Mouse (Mus musculus) mature B cell (primary cell): ENCODE data around the gene Fbxl3.

ENCODE experiments used
- in situ Hi-C: fragments of 300-500 bp; cut with MboI; formaldehyde crosslinking; loops from 2 replicates; pipeline ENCODE4 v1.14.3; 2019

Fbxl3 gene

DNA sequence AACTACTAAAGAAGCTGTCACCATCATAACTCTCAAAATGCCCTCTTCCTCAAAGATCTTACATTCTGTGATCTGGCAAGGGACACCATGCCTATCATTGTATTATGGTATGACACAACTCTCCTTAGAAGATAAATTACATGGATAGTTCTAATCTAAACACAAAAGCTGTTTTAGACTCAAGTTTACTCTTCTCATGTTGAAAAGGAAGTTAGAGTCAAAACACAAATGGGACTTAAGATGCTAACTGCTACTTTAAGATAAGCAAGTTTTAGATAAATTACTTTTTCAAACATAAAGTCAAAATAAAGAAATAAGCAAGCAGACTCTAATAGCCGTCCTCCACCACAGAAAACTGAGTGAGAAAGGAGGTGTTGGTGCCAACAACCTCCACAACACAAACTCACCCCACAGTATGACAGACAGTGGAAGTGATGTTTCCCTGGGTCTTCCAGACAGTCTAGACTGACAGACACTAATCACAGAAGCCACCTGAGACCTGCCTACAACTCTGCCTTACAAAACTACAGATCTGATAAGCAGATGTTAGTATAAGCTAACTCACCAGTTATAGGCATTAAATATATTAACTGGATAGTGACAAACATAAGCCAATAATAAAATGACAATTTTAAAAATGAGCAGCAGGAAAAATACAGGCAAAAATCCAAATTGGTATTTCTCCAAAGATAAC is 13.4 kb downstream of the Fbxl3 start:
- in situ Hi-C loops = no loop called here

DNA sequence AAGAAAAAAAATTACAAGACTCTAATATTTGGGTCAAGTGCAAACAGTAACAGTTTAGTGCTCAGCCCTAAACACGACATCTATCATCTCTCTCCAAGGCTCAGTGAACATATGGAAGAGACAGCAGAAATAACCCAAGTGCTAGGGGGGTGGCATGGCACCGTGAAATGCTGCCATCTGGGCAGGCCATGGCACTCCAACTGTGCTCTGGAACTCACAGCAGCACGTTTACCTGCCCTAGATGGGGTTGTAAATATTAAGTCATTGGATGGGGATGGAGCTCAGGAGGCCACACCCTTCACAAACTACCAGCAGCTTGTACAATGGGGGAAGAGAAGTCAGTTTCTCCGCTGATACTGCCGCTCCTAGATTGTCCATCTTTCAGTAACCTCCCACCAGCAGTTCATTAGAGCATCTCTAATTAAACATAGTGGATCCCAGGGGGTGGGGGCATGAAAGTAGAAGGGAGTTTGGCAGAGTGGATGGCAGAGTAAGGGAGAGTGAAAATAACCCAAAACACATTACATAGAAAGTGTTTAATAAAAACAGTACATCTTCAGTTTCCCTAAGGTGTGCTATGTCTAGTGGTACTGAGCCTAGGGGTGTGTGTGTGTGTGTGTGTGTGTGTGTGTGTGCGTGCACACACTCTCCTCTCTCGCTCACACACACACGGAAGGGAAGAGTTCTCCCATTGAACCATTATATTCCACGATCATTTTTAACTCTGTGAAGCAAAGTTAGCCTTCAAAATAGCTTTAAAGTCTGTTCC is 20.0 kb downstream of the Fbxl3 start:
- in situ Hi-C loops = no loop called here

DNA sequence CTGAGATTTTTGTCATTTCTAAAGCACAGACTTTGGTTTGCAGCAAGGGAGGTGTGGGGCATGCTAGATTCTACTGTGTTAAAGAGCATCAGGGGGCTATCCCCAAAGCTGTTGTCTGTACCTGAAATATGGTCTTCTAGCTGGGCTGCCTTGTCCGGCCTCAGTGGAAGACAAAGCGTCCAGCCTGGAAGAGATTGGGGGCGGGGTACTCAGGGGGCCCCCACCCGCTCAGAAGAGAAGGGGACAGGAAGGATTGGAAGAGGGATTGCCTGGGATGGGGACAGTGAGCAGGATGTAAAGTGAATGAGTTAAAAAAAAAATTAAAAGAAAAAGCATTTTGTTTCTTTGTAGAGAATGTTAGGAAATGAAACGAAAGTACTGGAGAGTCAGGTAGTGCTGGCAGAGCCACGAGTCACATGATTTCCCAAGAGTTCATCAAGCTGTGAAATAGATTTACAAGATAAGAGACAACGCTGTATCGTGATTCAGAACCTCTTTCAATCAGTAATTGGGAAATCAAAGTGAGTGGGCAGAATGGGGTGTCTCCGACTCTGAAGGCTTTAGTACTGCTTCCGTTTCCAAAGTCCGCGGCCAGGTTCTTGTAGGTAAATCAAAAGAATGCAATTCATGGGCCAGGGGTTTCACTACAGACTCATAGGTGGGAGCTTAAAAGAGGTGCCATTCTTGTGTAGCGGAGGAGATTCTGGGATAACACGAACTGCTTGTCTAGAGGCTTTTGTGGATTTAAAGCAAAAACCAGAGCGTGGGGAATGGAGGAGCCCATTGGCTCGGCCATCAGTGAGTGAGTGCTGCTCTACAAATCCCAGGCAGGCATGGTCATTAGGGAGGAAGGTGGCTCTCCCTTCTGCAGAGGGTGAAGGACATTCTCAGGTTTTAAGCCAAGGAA is 21.1 kb downstream of the Fbxl3 start:
- in situ Hi-C loops = no loop called here

DNA sequence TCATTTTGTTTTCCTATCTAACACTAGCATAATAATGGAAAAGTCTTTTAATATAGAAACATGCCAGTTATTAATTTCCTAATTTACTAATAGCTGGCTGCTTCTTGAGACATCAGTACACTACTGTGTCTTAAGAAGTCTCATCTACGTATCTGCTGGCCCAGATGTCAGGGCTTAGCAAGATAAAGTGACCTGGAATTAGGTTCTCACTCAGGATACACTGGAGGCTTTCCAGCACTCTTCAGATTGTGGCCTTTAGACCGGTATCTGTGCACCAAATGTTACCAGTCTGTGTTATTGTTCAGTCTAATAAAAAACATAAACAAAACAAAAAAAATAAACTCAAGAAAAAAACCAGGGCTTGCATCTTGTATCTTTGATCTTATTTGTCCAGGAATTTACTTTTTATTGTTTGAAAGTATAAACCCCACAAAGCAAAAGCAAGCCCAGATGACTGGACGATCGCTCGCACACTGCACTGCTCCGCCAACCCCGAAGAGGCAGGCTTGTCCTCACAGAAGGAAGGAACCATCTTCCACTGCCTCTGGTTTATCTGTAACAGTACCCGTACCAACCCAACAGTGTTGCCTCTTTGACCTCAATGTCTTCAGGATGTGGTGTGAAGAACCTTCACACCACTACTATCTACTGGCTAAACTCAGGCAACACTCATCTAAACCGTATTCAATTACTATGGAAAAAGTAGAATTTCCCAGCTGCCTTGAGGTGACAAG is 21.9 kb downstream of the Fbxl3 start:
- in situ Hi-C loops = no loop called here

DNA sequence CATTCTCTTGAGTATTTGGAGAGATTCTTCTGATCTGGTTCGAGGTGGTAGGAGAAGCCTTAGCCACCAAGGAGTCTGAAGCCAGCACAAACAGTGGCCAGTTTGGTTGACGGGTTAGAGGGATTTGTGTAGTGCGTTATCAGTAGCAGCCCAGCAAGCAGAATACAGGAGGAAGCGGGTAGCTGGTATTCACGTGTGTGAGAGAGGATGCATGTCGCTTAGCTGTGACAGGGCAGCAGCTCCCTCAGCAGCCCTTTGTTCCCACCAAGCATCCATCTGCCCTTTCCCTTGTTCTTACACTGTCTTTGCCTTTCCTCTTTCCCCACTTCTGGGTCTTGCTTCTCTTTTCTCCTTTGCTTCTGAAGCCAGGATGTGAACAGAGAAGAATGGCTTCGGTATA is 24.2 kb downstream of the Fbxl3 start:
- in situ Hi-C loops = no loop called here

DNA sequence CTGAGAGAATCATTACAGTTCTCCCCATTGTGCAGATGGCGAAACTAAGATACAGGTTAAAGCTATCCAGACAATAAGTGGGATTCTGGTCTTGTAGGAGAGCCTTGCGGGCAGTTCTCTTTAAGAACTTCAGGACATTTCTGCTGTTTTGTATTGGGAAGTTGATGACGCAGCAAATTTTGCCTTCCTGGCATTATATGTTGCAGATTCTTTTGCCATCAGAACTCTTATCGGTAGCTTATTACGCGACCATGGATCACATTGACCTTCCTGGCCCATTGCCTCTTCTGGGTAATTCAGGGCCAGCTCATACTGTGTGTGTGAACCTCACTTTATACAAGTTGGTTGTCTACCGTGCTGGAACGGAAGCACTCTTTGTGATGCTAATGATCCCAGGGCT is 25.5 kb downstream of the Fbxl3 start:
- in situ Hi-C loops = loop anchor here (25.0 kb wide), 1 partner anchor 613 kb away; no protein-coding TSS in a partner anchor

DNA sequence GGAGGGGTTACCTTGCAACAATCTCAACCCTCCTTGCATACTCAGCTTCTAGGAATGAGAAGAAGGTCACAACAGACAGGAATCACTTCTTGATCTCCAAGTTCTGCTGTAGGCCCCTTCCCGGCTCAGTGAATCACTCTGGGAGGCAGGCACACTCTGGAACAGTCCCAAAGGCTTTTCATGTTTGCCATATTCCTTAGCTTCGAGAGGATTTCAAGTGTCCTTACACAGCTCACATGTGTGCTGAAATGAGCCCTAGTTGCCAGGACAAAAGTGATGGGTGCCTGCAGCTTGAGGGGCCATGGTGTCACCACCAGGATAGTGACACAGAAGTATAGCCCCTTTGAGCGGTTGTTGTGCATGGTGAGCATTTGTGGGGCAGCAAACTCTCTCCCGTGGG is 26.6 kb downstream of the Fbxl3 start:
- in situ Hi-C loops = loop anchor here (25.0 kb wide), 1 partner anchor 615 kb away; no protein-coding TSS in a partner anchor

DNA sequence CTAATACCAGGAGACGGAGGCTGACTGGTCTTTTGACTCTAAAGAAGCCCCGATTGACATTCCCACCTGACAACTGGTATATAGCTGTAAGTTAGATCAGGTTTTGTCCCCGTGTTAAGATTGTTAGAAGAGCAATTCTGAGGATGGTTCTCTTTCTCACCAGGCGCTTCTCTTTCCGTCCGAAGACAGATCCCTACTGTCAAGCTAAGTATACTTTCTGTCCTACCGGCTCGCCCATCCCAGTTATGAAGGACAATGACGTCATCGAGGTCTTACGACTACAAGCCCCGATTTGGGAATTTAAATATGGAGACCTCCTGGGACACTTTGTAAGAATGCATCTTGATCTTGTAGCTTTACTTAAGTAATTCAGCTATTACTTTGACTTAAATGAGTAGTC is 27.9 kb downstream of the Fbxl3 start:
- in situ Hi-C loops = loop anchor here (25.0 kb wide), 1 partner anchor 616 kb away; no protein-coding TSS in a partner anchor

DNA sequence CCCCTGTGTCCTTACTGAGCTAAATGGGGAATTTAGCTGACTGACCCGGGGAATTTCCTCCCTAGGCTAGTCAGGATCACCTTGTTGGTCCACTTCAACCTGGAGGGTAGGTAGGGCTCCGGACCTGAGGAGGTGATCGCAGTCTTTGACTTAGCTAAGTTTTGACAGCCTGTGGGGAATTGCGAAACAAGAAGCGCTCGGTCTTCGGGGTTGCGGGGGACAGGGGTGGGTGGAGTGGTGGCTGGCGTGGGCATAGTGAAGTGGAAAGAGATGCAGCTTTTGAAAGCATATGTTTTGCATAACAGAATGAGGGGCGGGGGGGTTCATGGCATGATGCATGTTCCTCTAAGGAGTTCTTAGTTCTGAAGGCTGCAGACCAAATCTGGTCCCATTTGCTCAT is 28.6 kb downstream of the Fbxl3 start:
- in situ Hi-C loops = loop anchor here (25.0 kb wide), 1 partner anchor 617 kb away; no protein-coding TSS in a partner anchor

DNA sequence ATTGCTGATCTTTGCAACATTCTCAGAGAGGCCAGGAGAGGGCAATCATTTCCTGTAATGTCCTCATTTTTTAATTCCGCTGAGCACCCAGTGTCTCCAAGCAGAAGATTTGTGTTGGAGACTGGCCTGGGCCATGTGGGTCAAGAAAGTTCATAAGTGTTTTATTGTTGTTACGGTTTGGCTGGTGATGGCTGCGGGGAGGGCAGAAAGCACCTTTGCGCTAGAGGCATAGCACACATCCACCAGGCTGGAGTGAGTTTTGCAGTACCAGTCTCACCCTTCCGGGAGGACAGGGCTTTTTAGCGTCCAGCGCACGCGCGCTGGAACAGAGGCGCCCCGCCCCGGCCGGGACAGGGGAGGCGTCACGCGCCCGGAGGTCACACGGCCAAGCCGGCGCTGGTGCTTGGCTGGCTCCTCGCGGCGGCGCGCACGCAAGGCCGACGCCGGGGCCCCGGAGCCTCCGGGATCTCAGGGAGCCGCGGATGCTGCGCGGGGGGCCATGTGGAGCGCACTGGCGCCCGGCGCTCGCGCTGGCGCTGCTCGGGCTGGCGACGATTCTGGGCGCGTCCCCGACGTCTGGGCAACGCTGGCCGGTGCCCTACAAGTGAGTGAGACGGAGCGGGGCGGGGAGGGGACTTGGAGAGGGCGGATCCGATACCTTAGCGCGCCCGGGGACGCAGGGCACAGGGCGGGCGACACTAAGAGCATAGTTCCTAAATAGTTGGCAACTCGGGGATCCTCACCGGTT is 29.3 kb downstream of the Fbxl3 start, which contains the start of gene Cln5:
Gene Cln5 (plus strand): TSS at position 353 of the 748 bp plus-strand sequence.
- in situ Hi-C loops = loop anchor here (25.0 kb wide), 1 partner anchor 617 kb away; no protein-coding TSS in a partner anchor

DNA sequence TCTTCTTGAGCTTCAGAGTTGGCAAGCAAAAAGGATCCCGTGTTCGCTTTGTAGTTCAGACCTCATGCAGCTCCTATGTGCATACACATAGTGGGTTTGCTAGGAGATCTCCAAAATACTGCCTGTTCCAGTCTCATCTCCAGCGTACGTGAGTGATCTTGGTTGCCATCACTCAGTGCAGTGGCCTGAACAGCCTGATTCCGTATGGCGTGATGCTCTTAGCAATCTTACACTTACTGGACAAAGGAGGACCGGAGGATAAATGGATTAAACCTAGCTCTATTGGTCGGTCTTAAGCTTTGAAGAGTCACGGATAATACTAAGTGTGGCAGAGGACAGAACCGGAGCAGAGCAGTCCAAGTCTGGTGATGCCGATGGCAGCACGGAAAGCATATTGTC is 29.9 kb downstream of the Fbxl3 start:
- in situ Hi-C loops = loop anchor here (25.0 kb wide), 1 partner anchor 618 kb away; no protein-coding TSS in a partner anchor

DNA sequence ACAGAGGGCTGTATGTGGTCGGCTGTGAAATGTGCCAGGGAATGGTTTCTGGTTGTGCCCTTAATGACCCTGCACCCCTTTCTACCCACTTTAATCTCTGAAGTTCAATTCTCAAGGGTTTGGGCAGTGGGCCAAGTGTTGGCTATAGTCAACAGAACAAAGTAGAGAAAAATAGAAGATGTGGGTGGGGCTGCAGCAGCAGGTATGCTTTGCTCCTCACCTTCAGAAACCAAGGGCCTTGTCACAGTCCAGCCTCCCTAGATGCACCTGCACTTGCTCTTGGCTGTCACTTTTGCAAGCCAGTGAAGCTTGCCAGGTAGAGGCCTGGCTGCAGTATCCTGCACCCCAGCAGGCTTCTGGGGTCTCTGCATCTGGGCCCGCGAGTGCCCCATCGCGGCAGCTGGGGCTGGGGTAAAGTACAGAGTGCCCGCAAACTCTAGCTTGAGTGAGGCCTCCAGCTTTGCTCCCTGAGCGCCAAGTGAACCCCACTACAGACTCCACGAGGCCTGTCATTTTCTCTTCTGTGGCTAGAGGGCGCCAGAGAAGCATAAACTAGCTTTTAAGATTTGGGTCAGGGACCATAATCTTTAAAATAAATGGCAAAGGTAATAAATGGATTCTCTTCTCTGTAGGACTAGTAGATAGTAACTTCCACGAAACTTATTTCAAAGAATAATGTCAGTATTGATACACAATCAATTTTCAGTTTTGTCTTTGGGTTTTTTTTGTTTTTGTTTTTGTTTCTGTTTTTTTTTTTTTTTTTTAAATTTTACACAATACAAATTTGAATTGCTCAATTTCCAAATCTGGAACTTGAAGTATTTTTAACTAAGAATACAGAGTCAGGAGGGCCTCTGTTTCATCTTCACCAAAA is 33.8 kb downstream of the Fbxl3 start:
- in situ Hi-C loops = loop anchor here (25.0 kb wide), 1 partner anchor 622 kb away; no protein-coding TSS in a partner anchor

DNA sequence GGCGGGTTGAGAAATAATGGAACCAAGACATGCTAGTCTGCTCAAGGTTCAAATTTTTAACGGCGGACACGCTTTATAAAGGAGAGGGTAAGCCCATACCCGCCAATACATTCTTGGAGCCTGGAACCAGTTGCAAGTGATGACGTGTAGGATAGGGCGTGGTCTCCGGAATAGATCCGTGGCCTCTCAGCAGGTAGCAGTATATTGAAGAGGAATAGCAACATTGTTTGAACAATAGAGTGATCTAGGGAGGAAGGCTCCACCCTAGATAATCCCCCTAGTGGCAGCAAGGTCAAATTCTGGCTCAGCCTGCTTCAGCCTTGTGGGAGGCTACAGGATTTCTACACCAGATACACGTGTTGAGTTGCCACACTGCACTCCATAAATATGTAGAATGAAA is 39.9 kb downstream of the Fbxl3 start:
- in situ Hi-C loops = loop anchor here (25.0 kb wide), 1 partner anchor 628 kb away; no protein-coding TSS in a partner anchor

DNA sequence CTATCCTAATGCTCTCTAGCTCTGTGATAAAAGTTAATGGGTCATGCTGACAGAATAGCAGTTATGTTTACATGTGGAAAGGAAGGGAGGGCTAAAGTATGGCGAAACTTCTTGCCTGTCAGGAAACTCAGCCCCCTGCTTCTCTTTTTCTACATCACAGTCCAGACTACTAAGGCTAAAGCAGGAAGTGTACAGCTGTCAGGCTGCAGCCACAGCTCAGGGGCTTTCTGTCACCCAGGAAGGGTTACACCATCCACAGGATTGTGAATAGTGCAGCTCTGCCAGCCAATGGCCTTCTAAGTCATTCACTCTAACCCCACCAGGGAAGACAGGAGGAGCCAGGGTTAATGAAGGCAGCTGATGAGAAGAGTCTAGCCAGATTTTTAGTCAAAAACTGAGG is 40.4 kb downstream of the Fbxl3 start:
- in situ Hi-C loops = loop anchor here (25.0 kb wide), 1 partner anchor 628 kb away; no protein-coding TSS in a partner anchor

DNA sequence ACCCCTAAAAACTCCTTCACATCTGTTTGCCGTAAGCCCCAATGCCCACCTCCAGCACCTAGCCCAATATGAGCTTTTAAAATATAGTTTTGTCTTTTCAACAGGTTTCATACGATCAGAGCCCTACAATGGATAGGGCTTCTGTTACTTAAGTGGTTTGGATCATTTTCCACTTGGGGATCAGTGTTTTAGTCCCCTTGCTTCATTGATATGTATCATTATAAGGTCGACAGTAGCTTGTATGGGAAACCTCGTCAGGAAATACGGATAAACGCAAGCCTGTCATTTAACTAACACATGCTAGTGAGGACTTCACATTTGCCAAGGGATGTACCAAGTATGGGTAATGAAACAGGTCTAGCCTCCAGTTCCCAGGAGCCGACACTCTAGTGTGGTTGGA is 42.8 kb downstream of the Fbxl3 start:
- in situ Hi-C loops = loop anchor here (25.0 kb wide), 1 partner anchor 631 kb away; no protein-coding TSS in a partner anchor

DNA sequence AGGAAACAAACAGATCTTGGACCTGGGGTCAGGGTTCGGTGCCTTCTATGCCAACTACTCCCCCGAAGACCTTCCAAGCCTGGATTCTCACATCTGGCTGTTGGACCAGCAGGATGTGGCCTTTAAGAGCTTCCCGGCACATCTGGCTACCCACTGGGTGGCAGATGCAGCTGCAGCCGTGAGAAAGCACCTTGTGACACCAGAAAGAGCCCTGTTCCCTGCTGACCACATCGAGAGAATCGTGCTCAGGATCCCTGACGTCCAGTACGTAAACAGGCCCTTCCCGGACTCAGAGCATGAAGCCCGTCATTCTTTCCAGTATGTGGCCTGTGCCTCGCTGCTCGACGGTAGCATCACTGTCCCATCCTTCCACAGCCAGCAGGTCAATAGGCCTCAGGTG is 44.6 kb downstream of the Fbxl3 start:
- in situ Hi-C loops = loop anchor here (25.0 kb wide), 1 partner anchor 633 kb away; no protein-coding TSS in a partner anchor

DNA sequence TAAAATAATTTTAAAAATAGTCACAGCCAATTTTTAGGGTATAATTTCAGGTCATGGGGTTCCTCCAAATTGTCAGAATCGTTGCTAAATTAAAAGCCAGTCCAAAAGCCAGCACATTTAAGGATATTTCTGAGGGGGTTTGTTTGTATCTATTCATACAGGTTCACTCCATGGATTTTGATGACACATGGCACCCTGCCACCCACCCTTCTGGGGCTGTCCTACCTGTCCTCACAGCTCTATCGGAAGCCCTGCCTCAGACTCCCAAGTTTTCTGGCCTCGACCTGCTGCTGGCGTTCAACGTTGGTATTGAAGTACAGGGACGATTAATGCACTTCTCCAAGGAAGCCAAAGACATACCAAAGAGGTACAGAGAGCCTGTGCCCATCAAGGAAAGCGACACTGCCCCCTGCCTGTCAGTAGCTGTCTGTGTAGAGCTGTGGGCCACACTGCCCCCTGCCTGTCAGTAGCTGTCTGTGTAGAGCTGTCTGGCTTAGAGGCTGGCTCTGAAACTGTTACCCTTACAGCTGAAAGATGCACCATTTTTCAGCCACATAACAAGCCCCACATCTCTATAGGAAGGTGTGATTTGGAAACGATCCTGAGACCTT is 48.1 kb downstream of the Fbxl3 start:
- in situ Hi-C loops = loop anchor here (25.0 kb wide), 1 partner anchor 636 kb away; no protein-coding TSS in a partner anchor

DNA sequence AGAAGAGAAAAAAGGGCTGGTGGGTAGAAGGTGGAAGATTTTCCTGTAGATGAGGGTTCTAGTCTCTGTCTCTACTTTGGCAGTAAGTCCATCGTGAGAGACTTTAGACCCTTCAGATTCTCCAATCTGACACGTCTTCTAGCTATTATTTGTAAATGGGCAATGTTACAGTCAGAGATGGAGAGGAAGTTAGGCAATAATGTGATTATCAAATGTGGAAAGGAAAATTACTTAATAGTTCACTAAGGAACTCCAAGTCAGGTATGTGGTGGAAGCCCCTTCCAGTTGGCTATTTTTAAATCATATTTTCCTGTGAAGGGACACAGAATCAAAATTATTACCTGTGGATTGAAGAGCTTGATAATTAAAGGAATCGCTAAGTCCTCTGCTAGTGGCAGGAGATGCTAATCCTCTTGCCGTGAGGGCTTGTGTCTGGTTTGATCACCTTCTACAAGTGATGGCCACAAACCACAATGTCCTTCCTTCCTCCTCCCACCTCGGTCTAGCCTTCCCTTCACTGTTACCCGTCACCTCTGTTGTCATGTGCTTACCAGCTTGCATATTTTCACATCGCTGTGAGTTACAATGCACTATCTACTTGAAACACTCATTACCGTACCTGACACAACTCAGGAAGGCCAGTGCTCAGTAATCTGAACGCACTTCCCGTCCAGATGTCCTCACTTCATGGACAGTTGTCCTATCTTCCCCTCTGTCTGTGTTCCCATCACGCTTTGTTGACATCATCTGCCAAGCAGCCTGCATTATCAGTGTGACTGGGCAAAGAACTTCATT is 50.9 kb downstream of the Fbxl3 start:
- in situ Hi-C loops = loop anchor here (5.0 to 25.0 kb wide), 2 partner anchors 36 to 1111 kb away; no protein-coding TSS in a partner anchor
